Mouse (Mus musculus): ENCODE results near the gene Rnf25.

- TF ChIP-seq CTCF (IDR thresholded peaks at IDR 0.05; ENCODE audit: borderline replicate concordance, insufficient read depth, low read depth, low read length) = no peak
- TF ChIP-seq POLR2A (IDR thresholded peaks at IDR 0.05; ENCODE audit: borderline replicate concordance, insufficient read depth, low read length) = no peak
Observed at GRCm38 (mm10) chr1:74584616-74585398, 16.4 kb downstream of the Rnf25 start.
